Mouse (Mus musculus) retina, adult 2 months (tissue): ENCODE measurements around the gene Slc22a29.
"Not testable (repeated sequence)": the region's sequence is repeated elsewhere in the genome, so short reads cannot be mapped to it uniquely, and the experiment has no call there.

ENCODE experiments used
- DNase-seq: peaks from one replicate; pipeline ENCODE4 v3.0.0-alpha.2; 2012; ENCODE audit warnings: low read depth, low spot score

The Slc22a29 gene

DNA sequence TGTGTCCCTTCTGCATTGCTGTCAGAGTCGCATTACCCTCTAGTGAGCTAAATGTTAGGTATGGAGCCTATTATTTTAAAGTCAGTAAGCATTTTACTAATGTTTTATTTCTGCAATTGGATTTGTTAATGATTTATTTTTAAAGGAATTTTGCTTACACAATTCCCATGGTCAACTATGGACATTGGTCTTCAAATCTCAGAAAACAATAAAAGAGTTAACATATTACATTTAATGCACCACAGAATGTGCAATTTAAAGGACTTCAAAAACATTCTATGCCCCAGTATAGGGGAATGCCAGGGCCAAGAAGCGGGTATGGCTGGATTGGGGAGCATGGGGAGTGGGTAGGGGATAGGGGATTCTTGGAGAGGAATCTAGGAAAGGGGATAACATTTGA lies at the start of gene Slc22a29:
TSS of gene Slc22a29 (minus strand) at position 101 of the 400 bp plus-strand sequence.
- DNase-seq: no peak

DNA sequence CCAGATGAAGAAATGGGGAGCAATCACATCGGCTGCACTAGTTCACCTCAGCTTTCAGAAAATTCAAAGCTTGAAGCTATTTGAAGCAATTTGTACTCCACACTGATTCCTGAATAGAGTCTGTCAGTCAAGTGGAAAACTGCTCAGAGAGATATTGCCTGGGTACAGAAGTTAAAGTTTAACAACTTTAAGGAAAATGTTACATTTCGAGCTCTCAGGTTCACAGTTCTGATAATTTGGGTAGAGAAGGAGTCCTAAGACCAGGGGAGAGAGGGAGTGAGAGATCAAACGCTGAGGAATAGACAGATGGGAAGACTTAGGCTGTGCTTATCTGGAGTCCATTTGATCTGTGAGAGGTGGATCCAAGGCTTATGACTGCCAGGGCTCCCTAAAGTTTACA lies 46.6 kb upstream of the Slc22a29 start:
- DNase-seq: no peak

DNA sequence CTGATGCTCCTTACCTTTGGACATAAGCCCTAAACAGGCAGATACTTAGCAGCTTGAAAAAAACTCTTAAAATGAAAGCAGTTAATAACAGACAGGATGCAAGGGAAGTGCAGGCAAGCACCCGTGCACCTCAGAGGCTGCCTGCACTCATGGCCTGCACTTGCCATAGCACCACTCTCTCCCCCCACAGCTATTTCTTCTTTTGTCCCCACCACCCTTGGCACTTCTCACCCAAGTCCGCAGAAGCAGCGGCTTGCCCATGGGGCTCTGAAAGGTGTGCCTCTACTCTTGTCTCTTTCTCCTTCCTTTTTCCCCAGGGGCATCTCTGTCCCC lies 34.0 kb upstream of the Slc22a29 start:
- no peak for DNase-seq

DNA sequence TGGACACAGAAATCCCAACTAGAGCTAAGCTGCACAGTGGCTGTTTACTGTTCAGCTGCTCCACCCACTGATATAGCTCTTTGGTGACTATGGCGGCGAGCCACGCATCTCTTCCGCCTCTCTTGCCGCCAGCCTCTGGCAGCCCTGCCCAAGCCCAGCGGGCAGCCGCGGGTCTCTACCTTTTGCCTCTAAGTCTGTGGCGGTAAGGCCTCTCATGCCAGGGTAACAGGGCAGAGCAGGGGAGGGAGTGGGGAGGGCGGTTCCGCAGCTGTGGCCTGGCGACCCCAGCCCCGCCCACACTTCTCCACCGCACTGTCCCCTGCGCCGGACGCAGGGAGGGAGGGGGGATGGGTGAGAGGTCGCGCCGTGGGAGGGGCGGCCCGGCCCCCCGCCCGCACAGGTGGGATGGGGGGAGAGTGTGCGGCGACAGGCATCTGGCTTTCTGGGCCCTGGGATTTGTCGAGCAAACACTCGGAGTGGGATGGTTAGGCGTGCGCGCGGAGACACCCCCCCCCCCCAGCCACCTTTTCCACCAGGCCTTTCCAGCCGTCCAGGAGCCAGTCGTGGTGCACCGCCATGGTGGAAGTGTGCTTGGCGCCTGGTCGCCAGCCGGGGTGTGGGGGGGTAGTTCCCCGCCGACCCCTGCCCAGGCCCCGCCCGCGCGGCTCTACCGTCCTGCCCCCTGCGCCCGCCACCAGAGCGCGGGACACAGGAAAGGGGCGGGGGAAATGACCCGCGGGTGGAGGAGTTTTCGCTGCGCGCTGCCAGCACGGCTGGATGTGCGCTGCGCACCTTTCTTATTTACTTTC lies 33.4 kb upstream of the Slc22a29 start:
- DNase-seq: peak; percentile 62

DNA sequence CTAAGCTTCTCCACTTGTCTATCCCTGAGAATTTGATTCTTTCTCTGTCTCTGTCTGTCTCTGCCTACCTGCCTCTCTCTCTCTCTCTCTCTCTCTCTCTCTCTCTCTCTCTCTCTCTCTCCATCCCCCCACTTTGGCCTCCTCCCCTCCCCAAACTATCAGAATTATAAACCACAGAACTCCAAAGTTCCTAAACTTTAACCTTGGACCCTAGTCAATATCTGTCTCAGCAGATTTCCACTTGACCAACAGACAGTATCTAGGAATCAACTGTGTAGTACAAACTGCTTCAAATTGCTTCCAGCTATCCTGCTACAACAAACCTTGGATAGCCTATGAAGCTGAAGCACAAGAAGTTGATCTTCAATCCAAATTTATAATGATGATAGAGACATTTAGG lies 10.2 kb upstream of the Slc22a29 start:
- DNase-seq: no peak

DNA sequence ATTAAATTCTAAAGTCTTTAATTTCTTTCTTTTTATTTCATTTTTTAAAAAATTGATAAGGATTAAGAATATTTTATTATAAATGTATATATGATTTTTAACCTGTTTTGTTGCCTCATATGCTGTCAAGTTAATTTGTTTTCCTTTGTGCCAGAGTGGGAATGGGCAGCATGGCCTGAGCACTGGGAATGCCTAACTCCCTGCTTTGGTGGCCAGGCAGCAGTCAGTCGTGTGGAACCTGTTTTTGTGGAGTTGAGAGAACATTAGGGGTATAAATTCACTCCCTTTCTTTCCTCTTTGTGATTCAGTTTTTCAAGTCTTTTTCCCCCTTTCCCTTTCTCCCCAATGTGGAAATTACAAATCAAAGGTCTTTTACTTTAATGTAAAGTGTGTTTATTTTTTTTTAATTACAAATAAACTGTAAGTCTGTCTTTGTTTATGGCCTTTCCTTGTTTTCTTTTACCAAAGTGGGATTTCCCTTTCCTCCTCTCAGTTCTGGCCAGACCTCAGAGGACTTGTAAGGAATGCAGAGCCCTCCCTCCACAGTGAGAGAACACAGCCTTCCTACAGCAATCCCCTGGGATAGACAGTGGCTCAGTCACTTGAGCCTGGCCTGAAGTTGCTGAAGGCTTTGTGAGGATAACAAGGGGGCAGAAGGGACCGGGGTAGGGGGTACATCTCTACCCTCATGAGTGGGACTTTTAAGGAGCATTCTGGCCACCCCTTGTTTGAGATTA lies 69.7 kb downstream of the Slc22a29 start:
- DNase-seq: no peak

DNA sequence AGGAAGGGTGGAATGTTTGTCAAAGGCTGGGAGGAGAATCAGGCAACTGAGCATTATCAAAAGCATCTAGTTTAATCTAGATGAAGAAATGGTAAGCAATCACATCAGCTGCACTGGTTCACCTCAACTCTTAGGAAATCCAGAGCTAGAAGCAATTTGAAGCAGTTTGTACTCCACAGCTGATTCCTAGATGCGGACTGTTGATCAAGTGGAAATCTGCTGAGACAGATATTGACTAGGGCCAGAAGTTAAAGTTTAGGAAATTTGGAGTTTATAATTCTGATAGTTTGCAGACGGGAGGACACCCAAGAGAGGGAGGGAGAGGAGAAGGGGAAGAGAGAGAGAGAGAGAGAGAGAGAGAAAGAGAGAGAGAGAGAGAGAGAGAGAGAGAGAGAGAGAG lies 76.0 kb downstream of the Slc22a29 start:
- DNase-seq: not testable (repeated sequence)

DNA sequence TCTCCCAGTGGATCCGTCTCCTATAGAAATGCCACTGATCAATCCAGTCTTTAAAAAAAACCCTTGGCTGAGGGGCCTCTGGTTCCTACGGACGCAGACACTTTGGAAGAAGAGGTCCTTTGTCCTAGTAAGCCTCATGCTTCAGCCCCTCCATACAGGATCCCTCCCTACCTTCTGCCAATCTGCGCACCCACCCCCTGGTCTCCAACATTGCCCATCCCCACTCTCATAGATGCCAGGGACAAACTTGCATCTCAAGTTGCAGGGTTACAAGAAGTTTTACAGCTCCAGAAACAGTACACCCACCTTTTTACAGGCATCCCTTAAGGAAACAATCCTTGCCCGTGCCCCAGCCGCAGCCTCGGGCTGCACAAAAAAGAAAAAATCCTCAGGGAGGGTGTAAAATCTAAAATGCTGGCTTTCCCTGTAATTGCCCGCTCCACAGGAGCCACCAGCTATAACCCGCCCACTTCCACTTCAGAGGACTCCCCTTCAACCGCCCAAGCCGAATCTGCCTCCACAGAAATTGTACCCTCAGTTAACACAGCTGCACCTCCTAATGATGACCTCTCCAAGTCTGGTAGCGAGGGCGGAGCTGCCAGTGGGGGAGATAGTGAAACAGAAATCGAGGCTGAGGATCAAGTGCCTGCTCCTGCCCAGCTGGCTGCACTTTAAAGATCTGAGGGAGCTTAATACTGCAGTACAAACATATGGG lies 84.4 kb downstream of the Slc22a29 start:
- DNase-seq: not testable (repeated sequence)

DNA sequence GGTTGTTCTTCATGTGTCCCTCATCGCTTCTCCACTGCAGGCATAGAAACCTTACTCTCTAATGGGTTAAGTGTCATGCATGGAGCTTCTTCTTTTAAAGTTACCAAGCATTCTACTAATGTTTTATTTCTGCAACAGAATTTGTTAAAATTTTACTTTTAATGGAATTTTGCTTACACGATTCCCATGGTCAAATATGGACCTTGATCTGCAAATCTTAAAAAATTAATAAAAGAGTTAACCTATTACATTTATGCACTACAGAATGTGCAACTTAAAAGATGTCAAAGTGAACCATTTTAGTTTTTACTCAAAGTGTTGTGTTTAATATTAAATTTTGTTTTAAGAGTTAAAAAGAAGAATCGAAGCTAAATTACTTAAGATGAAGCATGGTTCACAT lies 86.8 kb downstream of the Slc22a29 start, which contains the start of gene Slc22a28:
TSS of gene Slc22a28 (minus strand) at position 102 of the 400 bp plus-strand sequence.
- DNase-seq: not testable (repeated sequence)
